Mouse (Mus musculus): ENCODE data around the gene Pmm2. TPM values are rescaled to one million over a fixed set of nuclear protein-coding genes. Genes with fewer than 3 reads are reported as not detected.

Gene Pmm2
- polyA plus RNA-seq, 1 experiment = 20.9 TPM

GRCm38 (mm10) chr16:8612214-8613005, 25.1 kb upstream of the Pmm2 start:
- Histone ChIP-seq H3K9ac (ENCODE audit: low read depth, poor library complexity, severe bottlenecking) (no peak overlapping the region), H3K9me3 (replicated peaks; ENCODE audit: control insufficient read depth, insufficient read depth, low read length, poor library complexity, severe bottlenecking) (no peaks in the 10 kb centered on the region), H3K36me3 (ENCODE audit: control insufficient read depth, insufficient read depth, low read length, poor library complexity, severe bottlenecking) (no peaks in the 10 kb centered on the region), H3K27ac (ENCODE audit: insufficient read depth, low read length) (no peak overlapping the region), H3K4me1 (ENCODE audit: control insufficient read depth, insufficient read depth, low read length) (no peaks in the 10 kb centered on the region), H3K27me3 (ENCODE audit: control insufficient read depth, insufficient read depth, low read length, poor library complexity, severe bottlenecking) (no peaks in the 10 kb centered on the region), H3K4me3 (ENCODE audit: low read depth, low read length) (no peak overlapping the region)
- TF ChIP-seq CTCF (IDR thresholded peaks at IDR 0.05; ENCODE audit: low read depth, low read length) = no peak
- TF ChIP-seq EP300 (IDR thresholded peaks at IDR 0.05; ENCODE audit: insufficient read depth, low read depth, low read length) = no peak
- TF ChIP-seq POLR2A (IDR thresholded peaks at IDR 0.05; ENCODE audit: insufficient read depth, low read length) = no peak

- H3K4me3 ChIP-seq (ENCODE audit: low read depth, low read length) = no peak overlapping the region
- no peaks in the 10 kb centered on the region for H3K27me3 ChIP-seq (ENCODE audit: control insufficient read depth, insufficient read depth, low read length, poor library complexity, severe bottlenecking)
- TF ChIP-seq CTCF (IDR thresholded peaks at IDR 0.05; ENCODE audit: low read depth, low read length) = no peak
- TF ChIP-seq EP300 (IDR thresholded peaks at IDR 0.05; ENCODE audit: insufficient read depth, low read depth, low read length) = no peak
- no peak for TF ChIP-seq POLR2A (IDR thresholded peaks at IDR 0.05; ENCODE audit: insufficient read depth, low read length)
- no peak overlapping the region for H3K9ac ChIP-seq (ENCODE audit: low read depth, poor library complexity, severe bottlenecking)
- H3K36me3 ChIP-seq (ENCODE audit: control insufficient read depth, insufficient read depth, low read length, poor library complexity, severe bottlenecking) = no peaks in the 10 kb centered on the region
- no peak overlapping the region for H3K27ac ChIP-seq (ENCODE audit: insufficient read depth, low read length)
- no peaks in the 10 kb centered on the region for H3K9me3 ChIP-seq (replicated peaks; ENCODE audit: control insufficient read depth, insufficient read depth, low read length, poor library complexity, severe bottlenecking)
- H3K4me1 ChIP-seq (ENCODE audit: control insufficient read depth, insufficient read depth, low read length) = no peaks in the 10 kb centered on the region
Observed at GRCm38 (mm10) chr16:8613039-8613438, 24.4 kb upstream of the Pmm2 start.

DNA sequence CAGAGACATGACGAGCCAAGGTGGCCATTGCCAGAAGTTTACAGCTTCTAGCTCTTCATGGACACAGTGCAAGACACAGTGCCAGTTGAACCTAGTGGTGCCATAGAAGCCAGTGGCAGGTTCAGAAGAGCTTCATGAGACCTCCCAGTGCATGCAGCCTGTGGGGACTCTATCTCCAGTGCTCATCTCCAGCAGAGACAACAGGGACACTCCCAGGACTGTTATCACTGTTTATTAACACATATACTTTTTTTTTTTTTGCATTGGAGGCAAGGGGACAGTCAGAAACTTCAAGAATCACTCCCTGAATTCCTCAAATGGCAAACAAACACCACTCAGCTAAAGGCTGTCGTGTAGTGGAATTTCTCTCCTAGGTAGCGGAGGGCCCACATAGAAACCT, 24.0 kb upstream of the Pmm2 start:
- no peak overlapping the region for H3K4me3 ChIP-seq (ENCODE audit: low read depth, low read length)
- no peaks in the 10 kb centered on the region for H3K9me3 ChIP-seq (replicated peaks; ENCODE audit: control insufficient read depth, insufficient read depth, low read length, poor library complexity, severe bottlenecking)
- H3K27ac ChIP-seq (ENCODE audit: insufficient read depth, low read length) = no peak overlapping the region
- H3K27me3 ChIP-seq (ENCODE audit: control insufficient read depth, insufficient read depth, low read length, poor library complexity, severe bottlenecking) = no peaks in the 10 kb centered on the region
- no peaks in the 10 kb centered on the region for H3K36me3 ChIP-seq (ENCODE audit: control insufficient read depth, insufficient read depth, low read length, poor library complexity, severe bottlenecking)
- no peaks in the 10 kb centered on the region for H3K4me1 ChIP-seq (ENCODE audit: control insufficient read depth, insufficient read depth, low read length)
- H3K9ac ChIP-seq (ENCODE audit: low read depth, poor library complexity, severe bottlenecking) = no peak overlapping the region
- TF ChIP-seq EP300 (IDR thresholded peaks at IDR 0.05; ENCODE audit: insufficient read depth, low read depth, low read length) (no peak), POLR2A (IDR thresholded peaks at IDR 0.05; ENCODE audit: insufficient read depth, low read length) (no peak), CTCF (IDR thresholded peaks at IDR 0.05; ENCODE audit: low read depth, low read length) (no peak)

DNA sequence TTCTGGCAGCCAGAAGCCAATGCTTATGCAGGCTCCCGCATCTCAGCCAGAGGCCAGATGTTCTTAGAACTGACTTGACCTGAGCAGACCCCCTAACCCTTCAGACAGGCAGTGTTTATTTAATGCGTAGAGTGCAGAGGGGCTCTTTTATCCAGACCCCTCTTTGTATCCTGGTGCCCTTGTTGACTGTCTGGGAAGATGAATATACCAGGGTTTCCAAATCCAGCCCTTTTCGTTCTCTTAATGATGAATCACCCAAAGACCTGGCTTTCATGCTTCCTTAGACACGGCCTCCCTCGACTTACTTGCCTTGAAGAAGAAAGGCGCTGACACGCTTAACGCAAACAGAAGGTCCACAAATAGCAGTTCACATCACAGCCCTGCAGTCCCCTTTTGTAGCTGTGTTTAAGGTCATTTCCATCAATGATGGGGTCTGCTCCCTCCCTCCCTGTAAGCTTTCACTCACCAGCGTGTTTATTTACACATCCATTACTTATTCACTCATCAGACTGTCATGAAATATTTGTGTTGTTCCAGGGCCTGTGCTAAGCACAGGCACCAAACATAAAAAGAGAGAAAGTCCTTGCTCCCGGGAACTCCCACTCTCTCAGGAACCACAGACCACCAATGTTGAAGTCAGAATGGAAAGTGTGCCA, 17.7 kb upstream of the Pmm2 start:
- Histone ChIP-seq H3K36me3 (ENCODE audit: control insufficient read depth, insufficient read depth, low read length, poor library complexity, severe bottlenecking) (no peaks in the 10 kb centered on the region), H3K27ac (ENCODE audit: insufficient read depth, low read length) (no peak overlapping the region), H3K4me3 (ENCODE audit: low read depth, low read length) (no peak overlapping the region), H3K27me3 (ENCODE audit: control insufficient read depth, insufficient read depth, low read length, poor library complexity, severe bottlenecking) (no peaks in the 10 kb centered on the region), H3K4me1 (ENCODE audit: control insufficient read depth, insufficient read depth, low read length) (no peaks in the 10 kb centered on the region), H3K9ac (ENCODE audit: low read depth, poor library complexity, severe bottlenecking) (no peak overlapping the region), H3K9me3 (replicated peaks; ENCODE audit: control insufficient read depth, insufficient read depth, low read length, poor library complexity, severe bottlenecking) (no peaks in the 10 kb centered on the region)
- no peak for TF ChIP-seq CTCF (IDR thresholded peaks at IDR 0.05; ENCODE audit: low read depth, low read length)
- TF ChIP-seq EP300 (IDR thresholded peaks at IDR 0.05; ENCODE audit: insufficient read depth, low read depth, low read length) = no peak
- TF ChIP-seq POLR2A (IDR thresholded peaks at IDR 0.05; ENCODE audit: insufficient read depth, low read length) = no peak

DNA sequence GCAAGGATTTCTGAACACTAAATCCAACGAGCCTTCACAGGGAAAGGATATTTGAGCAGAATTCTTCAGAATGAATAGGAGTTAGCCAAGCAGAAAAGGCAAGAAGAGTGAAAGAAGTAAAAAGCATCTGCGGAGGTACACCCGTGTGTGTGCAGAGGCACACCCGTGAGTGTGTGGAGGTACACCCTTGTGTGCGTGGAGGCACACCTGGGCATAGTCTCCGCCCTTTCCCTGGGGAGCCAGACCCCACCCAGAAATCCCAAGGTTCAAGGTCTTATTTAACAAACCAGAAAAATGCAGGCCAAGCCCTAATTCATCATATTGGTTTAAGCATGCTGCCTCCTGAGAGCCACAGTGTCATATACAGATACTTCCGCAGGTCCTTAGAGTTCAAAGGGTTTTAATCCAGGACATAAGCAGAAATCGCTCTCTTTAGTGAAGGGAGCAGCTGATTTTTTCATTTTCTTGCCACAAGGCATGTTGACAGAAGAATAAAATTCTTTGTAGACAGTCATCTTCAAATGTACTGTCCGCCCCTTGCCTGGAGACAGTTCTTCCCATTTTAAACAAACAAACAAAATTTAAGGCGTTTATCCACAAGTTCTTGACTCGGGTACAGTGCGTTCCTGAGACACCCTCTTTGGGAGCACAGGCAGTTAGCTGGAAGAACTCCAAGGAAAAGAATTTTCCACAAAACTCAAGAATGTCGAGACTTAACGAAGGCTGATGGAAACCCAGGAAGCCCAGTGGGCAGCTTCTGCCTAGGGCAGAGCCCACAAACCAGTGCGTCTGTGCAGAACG, 17.0 kb upstream of the Pmm2 start:
- Histone ChIP-seq H3K9me3 (replicated peaks; ENCODE audit: control insufficient read depth, insufficient read depth, low read length, poor library complexity, severe bottlenecking) (no peaks in the 10 kb centered on the region), H3K36me3 (ENCODE audit: control insufficient read depth, insufficient read depth, low read length, poor library complexity, severe bottlenecking) (no peaks in the 10 kb centered on the region), H3K27me3 (ENCODE audit: control insufficient read depth, insufficient read depth, low read length, poor library complexity, severe bottlenecking) (no peaks in the 10 kb centered on the region), H3K27ac (ENCODE audit: insufficient read depth, low read length) (no peak overlapping the region), H3K4me3 (ENCODE audit: low read depth, low read length) (no peak overlapping the region), H3K9ac (ENCODE audit: low read depth, poor library complexity, severe bottlenecking) (no peak overlapping the region), H3K4me1 (ENCODE audit: control insufficient read depth, insufficient read depth, low read length) (no peaks in the 10 kb centered on the region)
- TF ChIP-seq POLR2A (IDR thresholded peaks at IDR 0.05; ENCODE audit: insufficient read depth, low read length) (no peak), EP300 (IDR thresholded peaks at IDR 0.05; ENCODE audit: insufficient read depth, low read depth, low read length) (no peak), CTCF (IDR thresholded peaks at IDR 0.05; ENCODE audit: low read depth, low read length) (no peak)
